Mouse (Mus musculus): ENCODE measurements around the gene Unc5c. TPM values are rescaled to one million over a fixed set of nuclear protein-coding genes. Genes with fewer than 3 reads are reported as not detected.

Gene Unc5c
- total RNA-seq, 2 experiments from 2014 or later: 43.7 to 47.0 TPM

DNA sequence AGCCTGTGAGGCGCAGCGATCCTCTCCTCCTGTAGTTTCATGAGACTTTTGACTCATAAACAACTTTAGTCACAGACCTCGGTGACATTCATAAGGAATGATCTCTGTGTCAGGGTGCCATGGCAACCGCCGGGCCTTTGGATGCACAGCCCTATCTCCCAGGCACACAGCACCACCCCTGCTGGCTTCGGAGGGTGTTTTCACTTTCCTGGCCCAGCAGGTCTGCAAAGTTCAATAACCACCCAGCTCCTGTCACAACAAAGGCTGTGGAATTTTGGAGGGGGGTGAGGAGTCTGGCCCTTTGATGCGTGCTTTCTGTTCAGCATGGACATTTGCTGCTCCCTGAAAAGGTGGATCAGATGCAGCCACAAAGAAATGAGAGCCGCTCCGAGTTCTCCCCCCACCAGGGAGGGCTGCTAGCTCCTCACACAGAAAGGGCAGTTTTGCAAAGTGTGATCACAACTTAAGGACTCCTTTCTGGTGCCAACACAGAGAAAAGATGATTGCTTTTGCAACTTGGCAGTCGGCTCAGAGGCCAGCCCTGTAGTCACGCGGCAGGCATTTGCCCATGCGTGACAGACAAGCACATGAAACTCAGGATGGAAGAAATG, 354.4 kb downstream of the Unc5c start:
- DNase-seq: peak in 1 of 2 experiments; percentile 25

DNA sequence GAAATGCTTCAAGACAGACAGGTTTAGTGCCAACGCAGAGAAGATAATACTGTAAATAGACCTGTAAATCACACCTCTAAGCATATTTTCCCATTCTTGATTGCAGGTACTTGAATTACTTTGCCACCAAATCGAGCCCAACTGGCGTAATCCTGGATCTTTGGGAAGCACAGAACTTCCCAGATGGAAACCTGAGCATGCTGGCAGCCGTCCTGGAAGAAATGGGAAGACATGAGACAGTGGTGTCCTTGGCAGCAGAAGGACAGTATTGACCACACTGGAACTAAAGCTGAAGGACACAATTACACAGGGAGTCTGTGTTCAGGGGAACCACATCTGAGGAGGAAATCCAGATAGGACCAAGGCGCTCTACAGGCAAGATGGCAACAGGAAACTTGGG, 363.3 kb downstream of the Unc5c start:
- no peak for DNase-seq

DNA sequence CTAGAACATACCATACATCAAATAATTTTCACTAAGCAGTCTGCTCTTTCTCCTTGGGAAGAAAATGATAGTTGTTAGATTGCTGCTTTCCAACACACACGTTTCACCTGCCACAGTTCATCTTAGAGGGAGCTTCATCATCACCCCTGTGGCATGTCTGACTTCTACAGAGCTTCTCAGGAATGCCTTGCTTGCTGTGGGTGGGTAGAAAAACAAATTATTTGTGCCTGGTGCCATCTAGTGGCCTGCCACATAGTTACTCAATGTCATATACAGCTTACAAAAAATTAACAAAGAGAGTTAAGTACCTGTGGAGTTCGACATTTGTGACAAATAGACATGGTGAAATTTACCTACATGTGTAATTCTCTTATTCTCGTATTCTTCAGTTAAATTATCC, 366.1 kb downstream of the Unc5c start:
- peak; percentile 45 to 69 for DNase-seq

DNA sequence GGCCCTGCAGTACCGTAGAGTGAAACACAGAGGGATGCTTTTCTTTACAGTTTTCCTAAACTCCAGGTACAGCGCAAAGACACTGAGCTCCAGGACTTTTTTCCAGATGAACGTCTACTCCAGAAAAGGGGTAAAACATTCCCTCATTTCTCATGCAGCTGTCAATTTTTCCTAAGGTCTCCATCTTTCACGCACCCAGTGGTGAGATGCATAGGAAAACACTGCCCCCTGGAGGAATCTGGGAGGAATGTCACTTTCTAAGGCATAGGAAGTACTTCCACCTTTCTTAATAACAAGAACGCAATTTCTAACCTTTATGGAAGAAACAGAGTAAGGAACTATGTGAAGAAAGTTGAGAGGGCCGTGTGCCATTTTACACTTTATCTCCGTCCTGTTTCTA, 373.8 kb downstream of the Unc5c start:
- no peak for DNase-seq

DNA sequence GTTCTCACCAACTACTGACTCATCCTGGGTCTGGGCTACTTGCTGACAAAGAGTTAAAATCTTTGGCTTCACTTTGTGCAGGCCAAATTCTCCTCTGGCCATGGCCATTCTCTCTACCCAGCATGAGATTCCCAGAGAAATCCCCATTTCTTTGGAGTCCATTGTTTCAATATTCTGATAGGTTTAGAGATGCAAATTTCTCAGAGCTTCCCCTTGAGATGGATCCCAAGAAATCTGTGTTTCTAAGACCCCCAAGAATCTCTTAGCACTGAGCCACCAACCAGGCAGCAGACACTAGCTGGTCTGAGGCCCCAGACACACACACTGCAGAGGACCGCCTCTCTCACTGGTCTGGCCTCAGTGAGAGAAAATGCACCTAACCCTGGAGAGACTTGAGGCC, 384.2 kb downstream of the Unc5c start:
- DNase-seq: no peak

DNA sequence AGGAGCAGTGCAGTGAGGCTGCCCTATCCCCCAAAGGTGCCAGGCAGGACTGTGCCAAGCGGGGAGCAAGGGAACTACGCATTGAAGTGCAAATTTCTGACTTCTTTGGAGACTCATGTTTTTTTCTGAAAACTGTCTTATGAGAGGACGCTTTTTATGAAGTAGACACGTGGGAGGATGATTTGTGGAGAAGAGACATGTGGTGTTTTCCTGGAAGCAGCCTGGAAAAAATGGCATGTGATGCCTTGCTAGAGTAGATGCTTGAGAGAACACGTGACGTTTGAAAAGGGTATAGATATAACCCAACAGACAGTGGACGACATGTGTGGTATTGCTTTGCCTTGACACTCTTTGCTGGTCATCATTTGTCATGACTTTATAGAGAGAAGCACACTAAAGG, 385.1 kb downstream of the Unc5c start:
- no peak for DNase-seq

DNA sequence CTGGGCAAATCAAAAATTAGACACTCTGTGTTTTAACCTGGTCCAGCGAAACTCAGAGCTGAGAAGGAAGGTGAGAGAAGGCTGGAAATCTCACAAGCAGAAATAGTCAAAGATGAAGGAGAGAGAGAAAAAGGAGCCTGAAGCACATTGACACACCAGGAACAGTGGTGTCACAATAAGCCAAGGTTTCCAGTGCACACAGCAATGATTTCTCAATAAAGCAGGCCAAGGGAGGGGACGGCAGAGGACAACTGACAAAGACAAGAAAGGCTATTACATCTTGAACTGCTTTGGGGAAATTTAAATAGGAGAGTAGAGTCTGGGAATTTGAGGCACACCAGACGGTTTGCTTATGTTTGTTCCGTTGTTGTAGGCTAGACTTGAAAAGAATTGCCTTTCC, 389.3 kb downstream of the Unc5c start:
- DNase-seq: no peak

DNA sequence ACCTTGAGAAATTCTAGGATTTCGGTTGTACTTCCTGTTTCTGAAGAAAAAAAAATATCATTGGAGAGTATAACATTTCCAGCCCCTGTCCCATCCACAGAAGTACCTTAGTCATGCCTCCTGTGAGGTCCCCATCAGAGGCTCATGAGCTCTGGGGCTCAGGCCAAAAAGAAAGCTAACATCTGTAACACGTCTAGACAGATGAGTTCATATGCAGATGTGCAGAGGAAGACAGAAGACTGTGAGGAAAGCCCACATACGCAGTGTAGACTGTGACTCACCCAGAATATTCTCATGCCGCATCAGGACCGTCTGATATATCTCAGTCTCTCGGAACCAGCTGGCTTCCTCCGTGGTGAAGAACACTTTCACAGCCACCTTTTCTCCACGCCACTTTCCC, 392.1 kb downstream of the Unc5c start:
- DNase-seq: no peak

- peak; percentile 14 to 41 for DNase-seq
Observed at GRCm38 (mm10) chr3:141862816-141863461, 397.9 kb downstream of the Unc5c start.

- no peak for DNase-seq
Observed at GRCm38 (mm10) chr3:141871805-141872204, 406.8 kb downstream of the Unc5c start.

DNA sequence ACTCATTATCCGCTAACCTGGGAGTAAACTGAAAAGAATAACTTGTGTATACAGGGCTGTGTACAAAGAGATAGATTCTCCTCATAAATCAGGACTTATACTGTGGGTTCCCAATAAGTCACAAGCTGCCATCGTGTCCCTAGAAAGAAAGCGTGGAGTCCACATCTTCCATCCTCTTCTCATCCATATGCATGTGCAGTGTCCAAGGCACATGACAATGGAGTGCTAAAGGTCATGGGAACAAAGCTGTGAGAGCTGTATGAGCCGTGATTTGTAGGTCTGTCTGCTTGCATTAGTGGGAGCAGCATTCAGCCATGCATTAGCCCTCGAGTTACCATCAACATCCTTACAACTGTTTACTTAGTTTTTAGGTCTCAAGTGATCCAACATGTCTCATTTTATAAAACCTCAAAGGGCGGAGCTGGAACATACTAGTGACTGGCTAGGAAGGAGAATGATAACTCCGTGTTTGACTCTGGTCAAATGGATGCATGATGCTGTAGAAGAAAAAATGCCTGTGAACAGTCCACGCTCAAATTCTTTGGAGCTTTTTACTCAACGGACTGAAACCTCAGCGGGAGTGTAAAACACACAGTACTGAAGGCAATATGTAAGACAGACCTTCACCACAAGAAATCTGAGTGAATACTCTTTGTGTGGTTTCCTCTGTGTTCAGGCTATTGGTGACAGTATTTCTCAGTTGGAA, 407.5 kb downstream of the Unc5c start:
- no peak for DNase-seq

- no peak for DNase-seq
Observed at GRCm38 (mm10) chr3:141882496-141882895, 417.5 kb downstream of the Unc5c start.

GRCm38 (mm10) chr3:141884190-141884589, 419.2 kb downstream of the Unc5c start:
- no peak for DNase-seq

Data from layer of hippocampus, postnatal 36 days (tissue).